Comparison of ENCODE assay signal across 10 mouse cellular contexts in the genomic region with DNA sequence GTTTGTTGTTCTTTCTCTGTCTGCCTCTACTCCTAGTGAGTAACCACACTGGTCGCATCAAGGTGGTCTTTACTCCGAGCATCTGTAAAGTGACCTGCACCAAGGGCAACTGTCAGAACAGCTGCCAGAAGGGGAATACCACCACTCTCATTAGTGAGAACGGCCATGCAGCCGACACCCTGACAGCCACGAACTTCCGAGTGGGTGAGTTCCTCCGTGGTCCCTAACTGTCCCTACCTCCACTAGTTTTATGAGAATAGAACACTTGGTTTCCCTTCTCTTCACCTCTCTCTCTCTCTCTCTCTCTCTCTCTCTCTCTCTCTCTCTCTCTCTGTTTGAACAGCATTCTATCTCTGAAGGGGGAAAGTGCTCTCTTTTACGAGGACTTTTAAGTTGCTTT.
DNase-seq lines count a peak whose midpoint lies in the region; ATAC-seq and TF ChIP-seq lines count a peak whose summit lies in the region.
"Had no signal": no experiment of that assay in that cellular context is flagged by ENCODE, and none has a peak within 500 bp of the region (broad histone marks: within the 10 kb centered on the region; RNA-seq: fewer than 3 reads in every experiment).

No protein-coding gene starts in this region.

- no peaks in the 10 kb centered on the region for H3K27me3 ChIP-seq in heart, postnatal 0 days (ENCODE audit: control insufficient read depth, insufficient read depth, low read length)
- no peaks in the 10 kb centered on the region for H3K27me3 ChIP-seq in neural tube, embryonic 13.5 days
- no peaks in the 10 kb centered on the region for H3K27me3 ChIP-seq in limb, embryonic 14.5 days (ENCODE audit: control insufficient read depth, insufficient read depth, low read length)
- no peaks in the 10 kb centered on the region for H3K27me3 ChIP-seq in hindbrain, embryonic 13.5 days

- ATAC-seq in heart, postnatal 0 days (ENCODE audit: insufficient read depth, low read depth), result no peak
- no peak for ATAC-seq in neural tube, embryonic 13.5 days (ENCODE audit: low read depth)
- no peak for ATAC-seq in limb, embryonic 14.5 days (ENCODE audit: low FRiP score, low read depth)
- ATAC-seq in activated CD4-positive, CD25-positive, alpha-beta regulatory T cell, adult 4 months, result no peak
- ATAC-seq in hindbrain, embryonic 13.5 days (ENCODE audit: low FRiP score), result no peak
- ATAC-seq: liver, postnatal 0 days had no signal

- peak overlapping the region; percentile 56; the same call in 1 of the 2 replicates for H3K4me2 ChIP-seq in heart, postnatal 0 days (ENCODE audit: low read depth, low read length)
- peak overlapping the region; percentile 7; the same call in 1 of the 2 replicates for H3K4me2 ChIP-seq in neural tube, embryonic 13.5 days
- peak overlapping the region; percentile 47 for H3K4me2 ChIP-seq in limb, embryonic 14.5 days (replicated peaks; ENCODE audit: low read depth, low read length, severe bottlenecking)
- no peak overlapping the region for H3K4me2 ChIP-seq in hindbrain, embryonic 13.5 days

- TF ChIP-seq CTCF in heart, postnatal 0 days (IDR thresholded peaks at IDR 0.05; ENCODE audit: low read depth), result no peak

- no peaks in the 10 kb centered on the region; the same call in 1 of the 2 replicates for H3K4me1 ChIP-seq in heart, postnatal 0 days (ENCODE audit: control insufficient read depth, insufficient read depth)
- H3K4me1 ChIP-seq in neural tube, embryonic 13.5 days (replicated peaks), result peaks cover 18% of the 10 kb centered on the region
- H3K4me1 ChIP-seq in limb, embryonic 14.5 days (ENCODE audit: control insufficient read depth, insufficient read depth, low read length), result peaks cover 44% of the 10 kb centered on the region
- H3K4me1 ChIP-seq in hindbrain, embryonic 13.5 days (replicated peaks), result peaks cover 8% of the 10 kb centered on the region

- no peak for TF ChIP-seq POLR2A in limb, embryonic 14.5 days (IDR thresholded peaks at IDR 0.05; ENCODE audit: borderline replicate concordance, extremely low read depth, insufficient read depth, insufficient read length)

- TF ChIP-seq EP300 in heart, postnatal 0 days (IDR thresholded peaks at IDR 0.05; ENCODE audit: low read depth), result no peak

- WGBS in heart, postnatal 0 days, result 51% methylated on average over 8 of the region's 8 CpGs
- 62% methylated on average over 8 of the region's 8 CpGs for WGBS in neural tube, embryonic 13.5 days
- 22% methylated on average over 8 of the region's 8 CpGs for WGBS in limb, embryonic 14.5 days
- WGBS in hindbrain, embryonic 13.5 days, result 72% methylated on average over 8 of the region's 8 CpGs

- H3K9me3 ChIP-seq in heart, postnatal 0 days (replicated peaks; ENCODE audit: control insufficient read depth, low read length), result no peaks in the 10 kb centered on the region
- H3K9me3 ChIP-seq in neural tube, embryonic 13.5 days, result no peaks in the 10 kb centered on the region
- H3K9me3 ChIP-seq in limb, embryonic 14.5 days (ENCODE audit: control insufficient read depth, low read length), result no peaks in the 10 kb centered on the region
- no peaks in the 10 kb centered on the region for H3K9me3 ChIP-seq in hindbrain, embryonic 13.5 days

- H3K4me3 ChIP-seq in heart, postnatal 0 days (ENCODE audit: low read depth, low read length), result peak overlapping the region; percentile 24
- H3K4me3 ChIP-seq in neural tube, embryonic 13.5 days, result no peak overlapping the region
- peak overlapping the region; percentile 22 for H3K4me3 ChIP-seq in limb, embryonic 14.5 days (replicated peaks; ENCODE audit: low read length)
- no peak overlapping the region for H3K4me3 ChIP-seq in hindbrain, embryonic 13.5 days

- DNase-seq in heart, postnatal 0 days (ENCODE audit: low spot score), result no peak
- DNase-seq in heart, adult 18-20 months, result no peak
- no peak for DNase-seq in neural tube, embryonic 10.5 days (ENCODE audit: extremely low spot score, low spot score)
- no peak for DNase-seq in limb, embryonic 14.5 days (ENCODE audit: low spot score)
- DNase-seq: kidney, adult 9 months; liver, postnatal 0 days; thymus, adult 18-20 months had no signal

- peak overlapping the region; percentile 27; the same call in 1 of the 2 replicates for H3K27ac ChIP-seq in heart, postnatal 0 days (ENCODE audit: low read depth)
- H3K27ac ChIP-seq in neural tube, embryonic 13.5 days (replicated peaks), result no peak overlapping the region
- peak overlapping the region; percentile 61 for H3K27ac ChIP-seq in limb, embryonic 14.5 days (replicated peaks; ENCODE audit: low read depth, low read length)
- no peak overlapping the region for H3K27ac ChIP-seq in hindbrain, embryonic 13.5 days

- H3K36me3 ChIP-seq in heart, postnatal 0 days (replicated peaks; ENCODE audit: control insufficient read depth, insufficient read depth, low read length), result no peaks in the 10 kb centered on the region
- no peaks in the 10 kb centered on the region for H3K36me3 ChIP-seq in neural tube, embryonic 13.5 days
- no peaks in the 10 kb centered on the region; the same call in 1 of the 2 replicates for H3K36me3 ChIP-seq in limb, embryonic 14.5 days (ENCODE audit: control insufficient read depth, insufficient read depth, low read length)
- no peaks in the 10 kb centered on the region for H3K36me3 ChIP-seq in hindbrain, embryonic 13.5 days

- H3K9ac ChIP-seq in heart, postnatal 0 days (replicated peaks; ENCODE audit: low read depth, low read length), result 0 out of 2 replicates have a peak overlapping the region, but pooled peaks have one; percentile 33
- H3K9ac ChIP-seq in neural tube, embryonic 13.5 days, result no peak overlapping the region
- peak overlapping the region; percentile 28; the same call in 1 of the 2 replicates for H3K9ac ChIP-seq in limb, embryonic 14.5 days (ENCODE audit: low read depth, low read length, severe bottlenecking)
- no peak overlapping the region for H3K9ac ChIP-seq in hindbrain, embryonic 13.5 days
- H3K9ac ChIP-seq: liver, postnatal 0 days had no signal

Comparison
In these comparisons a context has a peak if more than half of its experiments do, and no peak if none do; other contexts are left out.
1. H3K27ac ChIP-seq: peak in heart, postnatal 0 days (single experiment) and limb, embryonic 14.5 days (single experiment); none in neural tube, embryonic 13.5 days (single experiment) and hindbrain, embryonic 13.5 days (single experiment).
2. H3K4me3 ChIP-seq: peak in heart, postnatal 0 days (single experiment) and limb, embryonic 14.5 days (single experiment); none in neural tube, embryonic 13.5 days (single experiment) and hindbrain, embryonic 13.5 days (single experiment).
3. H3K9ac ChIP-seq: peak in heart, postnatal 0 days (single experiment) and limb, embryonic 14.5 days (single experiment); none in neural tube, embryonic 13.5 days (single experiment) and hindbrain, embryonic 13.5 days (single experiment).